Mouse (Mus musculus) layer of hippocampus, adult 2 months (tissue): ENCODE results near the gene Caps2. TPM values are rescaled to one million over a fixed set of nuclear protein-coding genes. Genes with fewer than 3 reads are reported as not detected.

Source experiments
- DNase-seq, 2 experiments: peaks; one replicate each; pipeline ENCODE4 v3.0.0; 2022; ENCODE audit warnings: low spot score in 2 of 2
- H3K27ac ChIP-seq: fragments of 200-600 bp; 2 replicates; pipeline ENCODE4 v1.8.1; 2022
- H3K4me3 ChIP-seq: fragments of 200-600 bp; 2 replicates; pipeline ENCODE4 v1.8.1; 2022; ENCODE audit warnings: mild to moderate bottlenecking
- CTCF ChIP-seq: fragments of 200-600 bp; conservative IDR thresholded peaks from 2 replicates; pipeline ENCODE4 v1.8.1; 2022; ENCODE audit warnings: antibody characterized with exemption, mild to moderate bottlenecking, moderate library complexity
- total RNA-seq, 2 experiments: library from RNA; stranded (reverse); gene quantifications; 2 replicates each; pipeline ENCODE4 v1.2.3; 2021

Caps2 gene
- total RNA-seq, 2 experiments from 2014 or later, result 0.26 TPM; not detected in 1

DNA sequence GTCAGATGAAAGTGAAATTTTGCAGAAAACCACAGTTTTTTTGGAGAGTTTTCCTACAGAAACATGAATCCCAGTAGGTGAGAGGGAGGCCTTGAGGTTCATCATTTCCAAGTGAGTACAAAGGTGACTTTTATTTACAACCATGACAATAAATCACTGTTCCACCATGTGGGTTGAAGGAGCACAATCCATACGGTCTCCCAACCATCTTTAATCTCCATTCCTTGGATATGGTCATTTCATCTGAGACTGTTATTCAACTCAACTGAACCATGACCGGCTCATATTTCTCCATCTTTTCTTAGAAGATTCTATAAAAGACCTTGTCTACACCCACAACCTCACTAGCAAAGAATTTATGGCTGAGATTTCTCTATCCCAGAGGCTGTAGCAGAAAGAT lies 84.9 kb downstream of the Caps2 start:
- DNase-seq, result no peak
- TF ChIP-seq CTCF, result no peak
- Histone ChIP-seq H3K27ac (no peak overlapping the region), H3K4me3 (no peak overlapping the region)

DNA sequence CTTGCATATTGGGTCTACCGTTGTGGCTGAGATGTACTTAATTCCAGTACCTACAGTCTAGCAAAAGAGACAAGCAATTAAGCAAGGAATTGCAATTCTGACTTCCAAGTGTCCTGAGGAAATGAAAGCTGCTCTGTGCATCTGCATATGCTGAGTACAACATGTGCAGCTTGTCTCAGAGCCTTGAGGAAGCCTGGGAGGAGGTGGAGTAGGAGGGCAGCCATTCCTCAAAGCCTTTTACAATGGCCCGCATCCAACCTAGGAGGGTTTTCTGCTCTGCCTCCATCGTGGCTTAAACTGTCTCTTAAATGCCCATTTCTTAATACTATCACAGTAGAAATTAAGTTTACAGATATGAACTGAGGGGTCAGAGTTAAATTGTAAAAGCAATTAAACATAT lies 100.0 kb downstream of the Caps2 start:
- Histone ChIP-seq H3K4me3 (no peak overlapping the region), H3K27ac (peak overlapping the region; percentile 59)
- peak; percentile 27 to 49 for DNase-seq
- TF ChIP-seq CTCF, result no peak

Other genes starting within 250 kb of the Caps2 start
- gene Krr1, start 191.0 kb upstream of the Caps2 start, total RNA-seq, result 10 to 100 TPM; 38.2 to 41.7 TPM
- gene Glipr1, start 161.0 kb upstream of the Caps2 start, total RNA-seq, result 1 to 10 TPM; 1.9 to 2.8 TPM
- gene Glipr1l1, start 103.4 kb upstream of the Caps2 start, total RNA-seq, result not detected
- gene Glipr1l2, start 80.3 kb upstream of the Caps2 start, total RNA-seq, result not detected
- gene Glipr1l3, start 3.3 kb upstream of the Caps2 start, total RNA-seq, result not detected
- 10 to 100 TPM; 80.7 to 83.5 TPM for gene Kcnc2, start 107.5 kb downstream of the Caps2 start, total RNA-seq